Mouse (Mus musculus) CH12.LX (cell line): ENCODE measurements around the gene Unc13c.

Experiments used
- CTCF ChIP-seq, 2 experiments: IDR thresholded peaks in 1 of 2; conservative IDR thresholded peaks in 1 of 2; 2 replicates each; pipeline ENCODE4 v1.5.1; 2011 to 2012; ENCODE audit warnings: low read depth in 2 of 2, low read length in 2 of 2, improper control_type of control experiment in 1 of 2, inconsistent platforms in 1 of 2, mild to moderate bottlenecking in 1 of 2, moderate library complexity in 1 of 2
- ZNF384 ChIP-seq: IDR thresholded peaks from 2 replicates; pipeline ENCODE4 v1.6.1; 2012; ENCODE audit warnings: low read depth, low read length, improper control_type of control experiment, inconsistent platforms

GRCm38 (mm10) chr9:73603921-73604320 is 364.8 kb downstream of the Unc13c start:
- TF ChIP-seq CTCF (conservative IDR thresholded peaks at IDR 0.05 in 1 of 2, IDR thresholded peaks at IDR 0.05 in 1 of 2; ENCODE audit: low read depth in 2 of 2, low read length in 2 of 2) (no peak), ZNF384 (no peak)
